Mouse (Mus musculus): Measurements from ENCODE around the gene 4930519G04Rik. TPM values are rescaled to one million over a fixed set of nuclear protein-coding genes. Genes with fewer than 3 reads are reported as not detected.

Gene 4930519G04Rik
- polyA plus RNA-seq, 1 experiment from 2014 or later = not detected

GRCm38 (mm10) chr5:114922998-114923473 lies 69.6 kb downstream of the 4930519G04Rik start, which contains the start of gene Oasl1:
Gene Oasl1 (plus strand): TSS chr5:114923240.
- WGBS = 36% methylated on average over 15 of the region's 15 CpGs
- H3K27ac ChIP-seq (replicated peaks in 1 of 2; ENCODE audit: control insufficient read depth in 1 of 2, insufficient read depth in 1 of 2, low read depth in 2 of 2, low read length in 2 of 2) = no peak within 1 kb of the TSS
- peak within 1 kb of the TSS; percentile 67 for H3K4me2 ChIP-seq (ENCODE audit: low read length)
- ATAC-seq (ENCODE audit: insufficient number of reproducible peaks, insufficient read depth, low FRiP score, low read depth) = no peak
- H3K4me1 ChIP-seq (ENCODE audit: control insufficient read depth in 2 of 2, insufficient read depth in 2 of 2, low read length in 2 of 2) = peaks cover 3 to 6% of the 10 kb centered on the region in 2 experiments; a peak in 2 of 4 replicates
- H3K9me3 ChIP-seq (ENCODE audit: control insufficient read depth, low read length) = 0 out of 2 replicates have a peak, but pooled peaks cover 4% of the 10 kb centered on the region
- peak within 1 kb of the TSS; percentile 31 to 35 for H3K4me3 ChIP-seq (ENCODE audit: control insufficient read depth in 1 of 2, insufficient read depth in 1 of 2, low read depth in 1 of 2, low read length in 2 of 2)
- H3K36me3 ChIP-seq (ENCODE audit: control insufficient read depth, insufficient read depth, low read length) = no peaks in the 10 kb centered on the region
- no peaks in the 10 kb centered on the region for H3K27me3 ChIP-seq (ENCODE audit: control insufficient read depth, insufficient read depth, low read length)
- peak within 1 kb of the TSS; percentile 49; the same call in 1 of the 2 replicates for H3K9ac ChIP-seq (ENCODE audit: low read length)

GRCm38 (mm10) chr5:114926153-114926684 lies 72.8 kb downstream of the 4930519G04Rik start:
- Histone ChIP-seq H3K27ac (replicated peaks in 1 of 2; ENCODE audit: control insufficient read depth in 1 of 2, insufficient read depth in 1 of 2, low read depth in 2 of 2, low read length in 2 of 2) (no peak overlapping the region), H3K9ac (ENCODE audit: low read length) (no peak overlapping the region), H3K4me2 (ENCODE audit: low read length) (no peak overlapping the region), H3K9me3 (ENCODE audit: control insufficient read depth, low read length) (0 out of 2 replicates have a peak, but pooled peaks cover 4% of the 10 kb centered on the region), H3K36me3 (ENCODE audit: control insufficient read depth, insufficient read depth, low read length) (no peaks in the 10 kb centered on the region), H3K27me3 (ENCODE audit: control insufficient read depth, insufficient read depth, low read length) (no peaks in the 10 kb centered on the region), H3K4me1 (ENCODE audit: control insufficient read depth in 2 of 2, insufficient read depth in 2 of 2, low read length in 2 of 2) (peaks cover 3 to 6% of the 10 kb centered on the region in 2 experiments; a peak in 2 of 4 replicates), H3K4me3 (ENCODE audit: control insufficient read depth in 1 of 2, insufficient read depth in 1 of 2, low read depth in 1 of 2, low read length in 2 of 2) (no peak overlapping the region)
- WGBS = 66% methylated on average over 1 of the region's 1 CpGs
- no peak for ATAC-seq (ENCODE audit: insufficient number of reproducible peaks, insufficient read depth, low FRiP score, low read depth)

- Histone ChIP-seq H3K27ac (replicated peaks in 1 of 2; ENCODE audit: control insufficient read depth in 1 of 2, insufficient read depth in 1 of 2, low read depth in 2 of 2, low read length in 2 of 2) (no peak overlapping the region), H3K4me2 (ENCODE audit: low read length) (no peak overlapping the region), H3K36me3 (ENCODE audit: control insufficient read depth, insufficient read depth, low read length) (no peaks in the 10 kb centered on the region), H3K27me3 (ENCODE audit: control insufficient read depth, insufficient read depth, low read length) (no peaks in the 10 kb centered on the region), H3K9me3 (ENCODE audit: control insufficient read depth, low read length) (0 out of 2 replicates have a peak, but pooled peaks cover 4% of the 10 kb centered on the region), H3K9ac (ENCODE audit: low read length) (no peak overlapping the region), H3K4me3 (ENCODE audit: control insufficient read depth in 1 of 2, insufficient read depth in 1 of 2, low read depth in 1 of 2, low read length in 2 of 2) (no peak overlapping the region), H3K4me1 (ENCODE audit: control insufficient read depth in 2 of 2, insufficient read depth in 2 of 2, low read length in 2 of 2) (peaks cover 3 to 6% of the 10 kb centered on the region in 2 experiments; a peak in 2 of 4 replicates)
- WGBS = 76% methylated on average over 9 of the region's 9 CpGs
- ATAC-seq (ENCODE audit: insufficient number of reproducible peaks, insufficient read depth, low FRiP score, low read depth) = no peak
Measured at GRCm38 (mm10) chr5:114926753-114927152, 73.3 kb downstream of the 4930519G04Rik start.

GRCm38 (mm10) chr5:114931626-114932025 lies 78.2 kb downstream of the 4930519G04Rik start:
- no peak overlapping the region for H3K4me3 ChIP-seq (ENCODE audit: control insufficient read depth in 1 of 2, insufficient read depth in 1 of 2, low read depth in 1 of 2, low read length in 2 of 2)
- no peak overlapping the region for H3K4me2 ChIP-seq (ENCODE audit: low read length)
- 56% methylated on average over 5 of the region's 5 CpGs for WGBS
- no peak overlapping the region for H3K27ac ChIP-seq (replicated peaks in 1 of 2; ENCODE audit: control insufficient read depth in 1 of 2, insufficient read depth in 1 of 2, low read depth in 2 of 2, low read length in 2 of 2)
- H3K27me3 ChIP-seq (ENCODE audit: control insufficient read depth, insufficient read depth, low read length) = no peaks in the 10 kb centered on the region
- H3K36me3 ChIP-seq (ENCODE audit: control insufficient read depth, insufficient read depth, low read length) = no peaks in the 10 kb centered on the region
- ATAC-seq (ENCODE audit: insufficient number of reproducible peaks, insufficient read depth, low FRiP score, low read depth) = no peak
- H3K4me1 ChIP-seq (ENCODE audit: control insufficient read depth in 2 of 2, insufficient read depth in 2 of 2, low read length in 2 of 2) = no peaks in the 10 kb centered on the region
- H3K9ac ChIP-seq (ENCODE audit: low read length) = no peak overlapping the region
- H3K9me3 ChIP-seq (ENCODE audit: control insufficient read depth, low read length) = no peaks in the 10 kb centered on the region

- Histone ChIP-seq H3K9me3 (ENCODE audit: control insufficient read depth, low read length) (no peaks in the 10 kb centered on the region), H3K27me3 (ENCODE audit: control insufficient read depth, insufficient read depth, low read length) (no peaks in the 10 kb centered on the region), H3K4me1 (ENCODE audit: control insufficient read depth in 2 of 2, insufficient read depth in 2 of 2, low read length in 2 of 2) (no peaks in the 10 kb centered on the region), H3K9ac (ENCODE audit: low read length) (no peak overlapping the region), H3K4me2 (ENCODE audit: low read length) (no peak overlapping the region), H3K4me3 (ENCODE audit: control insufficient read depth in 1 of 2, insufficient read depth in 1 of 2, low read depth in 1 of 2, low read length in 2 of 2) (no peak overlapping the region), H3K27ac (replicated peaks in 1 of 2; ENCODE audit: control insufficient read depth in 1 of 2, insufficient read depth in 1 of 2, low read depth in 2 of 2, low read length in 2 of 2) (no peak overlapping the region), H3K36me3 (ENCODE audit: control insufficient read depth, insufficient read depth, low read length) (no peaks in the 10 kb centered on the region)
- no peak for ATAC-seq (ENCODE audit: insufficient number of reproducible peaks, insufficient read depth, low FRiP score, low read depth)
- WGBS = 78% methylated on average over 8 of the region's 8 CpGs
Measured at GRCm38 (mm10) chr5:114933206-114933605, 79.7 kb downstream of the 4930519G04Rik start.

Small RNAs within 50 kb of the gene (microRNA-seq; reads per million reads assigned to microRNA genes)
- gene Mir6240 = 3.1 reads per million, percentile 5 among the genes with 10 or more reads in this experiment

Other genes starting within 250 kb of the 4930519G04Rik start
- 0.78 and 0.84 TPM in 2 replicates for gene Trpv4, start 195.2 kb upstream of the 4930519G04Rik start, polyA plus RNA-seq (2014; fragmentation: Nextera tagmentation; extraction: Ambion mirVana)
- gene Gltp, start 162.7 kb upstream of the 4930519G04Rik start, polyA plus RNA-seq (2014; fragmentation: Nextera tagmentation; extraction: Ambion mirVana) = 39.1 and 40.6 TPM in 2 replicates
- gene Tchp, start 145.9 kb upstream of the 4930519G04Rik start, polyA plus RNA-seq (2014; fragmentation: Nextera tagmentation; extraction: Ambion mirVana) = 6.8 and 8.0 TPM in 2 replicates
- 41.2 and 42.3 TPM in 2 replicates for gene Ankrd13a, start 79.0 kb upstream of the 4930519G04Rik start, polyA plus RNA-seq (2014; fragmentation: Nextera tagmentation; extraction: Ambion mirVana)
- gene Git2, start 78.1 kb upstream of the 4930519G04Rik start, polyA plus RNA-seq (2014; fragmentation: Nextera tagmentation; extraction: Ambion mirVana) = 32.6 TPM in 2 replicates
- 52.5 and 58.7 TPM in 2 replicates for gene 1500011B03Rik, start 30.2 kb upstream of the 4930519G04Rik start, polyA plus RNA-seq (2014; fragmentation: Nextera tagmentation; extraction: Ambion mirVana)
- gene Gm9936, start 5.0 kb downstream of the 4930519G04Rik start, polyA plus RNA-seq (2014; fragmentation: Nextera tagmentation; extraction: Ambion mirVana) = not detected in 2 replicates
- 5.3 and 6.5 TPM in 2 replicates for gene Oasl2, start 43.3 kb downstream of the 4930519G04Rik start, polyA plus RNA-seq (2014; fragmentation: Nextera tagmentation; extraction: Ambion mirVana)
- 0.45 and 0.70 TPM in 2 replicates for gene Oasl1, start 69.6 kb downstream of the 4930519G04Rik start, polyA plus RNA-seq (2014; fragmentation: Nextera tagmentation; extraction: Ambion mirVana)
- gene 2210016L21Rik, start 88.5 kb downstream of the 4930519G04Rik start, polyA plus RNA-seq (2014; fragmentation: Nextera tagmentation; extraction: Ambion mirVana) = 38.5 and 38.8 TPM in 2 replicates
- gene Hnf1a, start 117.4 kb downstream of the 4930519G04Rik start, polyA plus RNA-seq (2014; fragmentation: Nextera tagmentation; extraction: Ambion mirVana) = not detected in 2 replicates
- 35.1 and 39.9 TPM in 2 replicates for gene Sppl3, start 157.5 kb downstream of the 4930519G04Rik start, polyA plus RNA-seq (2014; fragmentation: Nextera tagmentation; extraction: Ambion mirVana)
- 20.6 and 31.5 TPM in 2 replicates for gene Gm10401, start 244.6 kb downstream of the 4930519G04Rik start, polyA plus RNA-seq (2014; fragmentation: Nextera tagmentation; extraction: Ambion mirVana)